Comparison of ENCODE assay signal across 33 mouse cellular contexts in genomic region chr5:68592423-68592822, GRCm38 (mm10).
"Had no signal": no experiment of that assay in that cellular context is flagged by ENCODE, and none has a peak within 500 bp of the region (broad histone marks: within the 10 kb centered on the region; RNA-seq: fewer than 3 reads in every experiment).

No protein-coding gene starts in this region.

- H3K27me3 ChIP-seq: heart, embryonic 13.5 days; heart, embryonic 15.5 days; hindbrain, embryonic 12.5 days; hindbrain, embryonic 13.5 days; hindbrain, embryonic 15.5 days; intestine, embryonic 15.5 days; kidney, embryonic 15.5 days had no signal

- DNase-seq: heart, postnatal 10 days; heart, postnatal 14 days; heart, postnatal 36 days; heart, postnatal 4 days; kidney, adult 11 months; kidney, adult 18-20 months; kidney, adult 2 months; kidney, adult 8-10 months; kidney, adult 9 months; kidney, postnatal 10 days; kidney, postnatal 14 days; kidney, postnatal 25 days; kidney, postnatal 36 days; kidney, postnatal 4 days; layer of hippocampus, adult 9-11 months; layer of hippocampus, postnatal 36 days had no signal

- H3K27ac ChIP-seq: heart, embryonic 13.5 days; heart, embryonic 15.5 days; hindbrain, embryonic 10.5 days; hindbrain, embryonic 12.5 days; hindbrain, embryonic 13.5 days; hindbrain, embryonic 14.5 days; hindbrain, embryonic 15.5 days; hindbrain, postnatal 0 days; intestine, embryonic 15.5 days; kidney, embryonic 15.5 days; kidney, postnatal 0 days; layer of hippocampus, adult 2 months; left cerebral cortex, adult 2 months had no signal

- H3K9me3 ChIP-seq: heart, embryonic 13.5 days; heart, embryonic 15.5 days; hindbrain, embryonic 10.5 days; hindbrain, embryonic 12.5 days; hindbrain, embryonic 13.5 days; hindbrain, embryonic 15.5 days; intestine, embryonic 15.5 days; kidney, embryonic 15.5 days had no signal

- H3K4me3 ChIP-seq: heart, embryonic 13.5 days; heart, embryonic 15.5 days; hindbrain, embryonic 10.5 days; hindbrain, embryonic 12.5 days; hindbrain, embryonic 13.5 days; hindbrain, embryonic 15.5 days; intestine, embryonic 15.5 days; kidney, embryonic 15.5 days; layer of hippocampus, adult 2 months; left cerebral cortex, adult 2 months had no signal

- H3K4me2 ChIP-seq: heart, embryonic 13.5 days; heart, embryonic 15.5 days; hindbrain, embryonic 12.5 days; hindbrain, embryonic 13.5 days; hindbrain, embryonic 14.5 days; hindbrain, embryonic 15.5 days; intestine, embryonic 15.5 days; kidney, embryonic 15.5 days had no signal

- ATAC-seq: hindbrain, embryonic 16.5 days; hindbrain, postnatal 0 days; inflammation-experienced regulatory T-cells, adult 6 months; intestine, embryonic 15.5 days; intestine, embryonic 16.5 days; intestine, postnatal 0 days had no signal

- H3K9ac ChIP-seq: heart, embryonic 13.5 days; heart, embryonic 15.5 days; hindbrain, embryonic 12.5 days; hindbrain, embryonic 13.5 days; hindbrain, embryonic 14.5 days; hindbrain, embryonic 15.5 days; intestine, embryonic 15.5 days; kidney, embryonic 15.5 days had no signal

- H3K36me3 ChIP-seq: heart, embryonic 13.5 days; heart, embryonic 15.5 days; hindbrain, embryonic 10.5 days; hindbrain, embryonic 12.5 days; hindbrain, embryonic 13.5 days; hindbrain, embryonic 15.5 days; intestine, embryonic 15.5 days; kidney, embryonic 15.5 days had no signal

- H3K4me1 ChIP-seq: heart, embryonic 13.5 days; heart, embryonic 15.5 days; hindbrain, embryonic 10.5 days; hindbrain, embryonic 12.5 days; hindbrain, embryonic 13.5 days; hindbrain, embryonic 15.5 days; intestine, embryonic 15.5 days; kidney, embryonic 15.5 days had no signal
